Comparison of ENCODE assay signal across 27 mouse cellular contexts in the genomic region with DNA sequence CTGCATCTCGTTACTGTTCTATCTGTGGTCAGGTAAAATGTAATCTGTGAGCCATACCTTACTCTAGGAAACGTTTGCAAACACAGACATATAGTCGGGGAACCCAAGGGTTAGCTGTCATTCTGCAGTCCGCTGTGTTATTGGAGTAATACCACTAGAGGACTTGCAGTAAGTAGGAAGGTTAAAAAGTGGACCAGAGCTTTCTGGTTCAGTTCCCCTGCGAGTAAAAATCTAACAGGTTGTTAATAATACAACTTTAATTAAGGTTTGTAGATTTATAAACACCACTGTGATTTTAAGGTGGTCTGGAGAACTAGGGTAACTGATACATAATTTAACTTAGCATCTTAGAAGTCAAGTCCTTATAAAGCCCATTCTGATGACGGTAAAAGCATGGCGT.
A peak's percentile ranks its signal among the peaks of the same experiment; 100 is the strongest.
DNase-seq lines count a peak whose midpoint lies in the region; ATAC-seq lines count a peak whose summit lies in the region.
"Had no signal": no experiment of that assay in that cellular context is flagged by ENCODE, and none has a peak within 500 bp of the region (broad histone marks: within the 10 kb centered on the region; RNA-seq: fewer than 3 reads in every experiment).

No protein-coding gene starts in this region.

- H3K36me3 ChIP-seq in neural tube, embryonic 15.5 days = no peaks in the 10 kb centered on the region
- H3K36me3 ChIP-seq: G1E; heart, embryonic 15.5 days; hindbrain, embryonic 10.5 days; hindbrain, embryonic 13.5 days had no signal

- H3K27me3 ChIP-seq in neural tube, embryonic 15.5 days (replicated peaks) = no peaks in the 10 kb centered on the region
- H3K27me3 ChIP-seq: CH12.LX; forebrain, embryonic 13.5 days; heart, embryonic 12.5 days; heart, embryonic 15.5 days; hindbrain, embryonic 13.5 days; Patski had no signal

- no peak overlapping the region for H3K4me2 ChIP-seq in neural tube, embryonic 15.5 days
- H3K4me2 ChIP-seq: forebrain, embryonic 13.5 days; heart, embryonic 12.5 days; heart, embryonic 15.5 days; hindbrain, embryonic 13.5 days had no signal

- H3K27ac ChIP-seq in neural tube, embryonic 15.5 days (replicated peaks) = no peak overlapping the region
- H3K27ac ChIP-seq: forebrain, embryonic 10.5 days; forebrain, embryonic 13.5 days; heart, embryonic 15.5 days; hindbrain, embryonic 10.5 days; hindbrain, embryonic 13.5 days had no signal

- ATAC-seq in neural tube, embryonic 15.5 days (ENCODE audit: low FRiP score) = no peak
- ATAC-seq: forebrain, embryonic 13.5 days; forebrain, embryonic 16.5 days; hindbrain, embryonic 16.5 days; Patski had no signal

- no peaks in the 10 kb centered on the region for H3K9me3 ChIP-seq in neural tube, embryonic 15.5 days (replicated peaks)
- H3K9me3 ChIP-seq: forebrain, embryonic 10.5 days; forebrain, embryonic 13.5 days; heart, embryonic 12.5 days; heart, embryonic 15.5 days; hindbrain, embryonic 10.5 days; hindbrain, embryonic 13.5 days had no signal

- 85% methylated on average over 7 of the region's 7 CpGs for WGBS in neural tube, embryonic 15.5 days

- peak; percentile 23 for DNase-seq in kidney, adult 11 months
- DNase-seq in kidney, postnatal 4 days = no peak
- peak; percentile 29 to 39 for DNase-seq in kidney, adult 8-10 months
- no peak for DNase-seq in kidney, postnatal 10 days
- peak; percentile 7 for DNase-seq in neural tube, embryonic 10.5 days (ENCODE audit: extremely low spot score, low spot score)
- DNase-seq: adrenal gland, postnatal 10 days; adrenal gland, postnatal 36 days; B cell, adult 2 months; cerebellum, adult 18-20 months; cerebellum, adult 9-10 months; cerebellum, postnatal 14 days; gastrocnemius, postnatal 10 days; gastrocnemius, postnatal 36 days; heart, postnatal 10 days; heart, postnatal 36 days had no signal

- no peak overlapping the region for H3K9ac ChIP-seq in neural tube, embryonic 15.5 days (replicated peaks)
- H3K9ac ChIP-seq: forebrain, embryonic 13.5 days; heart, embryonic 12.5 days; heart, embryonic 15.5 days; hindbrain, embryonic 13.5 days had no signal

- H3K4me3 ChIP-seq in neural tube, embryonic 15.5 days (replicated peaks) = no peak overlapping the region
- H3K4me3 ChIP-seq: forebrain, embryonic 10.5 days; forebrain, embryonic 13.5 days; heart, embryonic 12.5 days; heart, embryonic 15.5 days; hindbrain, embryonic 10.5 days; hindbrain, embryonic 13.5 days had no signal

- H3K4me1 ChIP-seq in neural tube, embryonic 15.5 days = no peaks in the 10 kb centered on the region
- H3K4me1 ChIP-seq: hindbrain, embryonic 10.5 days had no signal

Comparison
In these comparisons a context has a peak if more than half of its experiments do, and no peak if none do; other contexts are left out.
1. DNase-seq: peak in kidney, adult 11 months (single experiment), kidney, adult 8-10 months (2 of 2) and neural tube, embryonic 10.5 days (single experiment); none in kidney, postnatal 4 days (0 of 2) and kidney, postnatal 10 days (single experiment).